Mouse (Mus musculus) kidney, adult 10 weeks (tissue): ENCODE data around the gene Lhfpl5. TPM values are rescaled to one million over a fixed set of nuclear protein-coding genes. Genes with fewer than 3 reads are reported as not detected.

Source experiments
- polyA plus RNA-seq: library from polyadenylated mRNA; stranded (reverse); fragments of 350-450 nt; fragmentation: Illumina TruSeq; extraction: RNeasy Lipid Tissue Mini Kit (QIAGEN cat#74804); gene quantifications from one replicate; pipeline ENCODE4 v1.2.3, GENCODE M21; 2014; ENCODE audit warnings: low read depth, low replicate concordance

The Lhfpl5 gene
- polyA plus RNA-seq: not detected

DNA sequence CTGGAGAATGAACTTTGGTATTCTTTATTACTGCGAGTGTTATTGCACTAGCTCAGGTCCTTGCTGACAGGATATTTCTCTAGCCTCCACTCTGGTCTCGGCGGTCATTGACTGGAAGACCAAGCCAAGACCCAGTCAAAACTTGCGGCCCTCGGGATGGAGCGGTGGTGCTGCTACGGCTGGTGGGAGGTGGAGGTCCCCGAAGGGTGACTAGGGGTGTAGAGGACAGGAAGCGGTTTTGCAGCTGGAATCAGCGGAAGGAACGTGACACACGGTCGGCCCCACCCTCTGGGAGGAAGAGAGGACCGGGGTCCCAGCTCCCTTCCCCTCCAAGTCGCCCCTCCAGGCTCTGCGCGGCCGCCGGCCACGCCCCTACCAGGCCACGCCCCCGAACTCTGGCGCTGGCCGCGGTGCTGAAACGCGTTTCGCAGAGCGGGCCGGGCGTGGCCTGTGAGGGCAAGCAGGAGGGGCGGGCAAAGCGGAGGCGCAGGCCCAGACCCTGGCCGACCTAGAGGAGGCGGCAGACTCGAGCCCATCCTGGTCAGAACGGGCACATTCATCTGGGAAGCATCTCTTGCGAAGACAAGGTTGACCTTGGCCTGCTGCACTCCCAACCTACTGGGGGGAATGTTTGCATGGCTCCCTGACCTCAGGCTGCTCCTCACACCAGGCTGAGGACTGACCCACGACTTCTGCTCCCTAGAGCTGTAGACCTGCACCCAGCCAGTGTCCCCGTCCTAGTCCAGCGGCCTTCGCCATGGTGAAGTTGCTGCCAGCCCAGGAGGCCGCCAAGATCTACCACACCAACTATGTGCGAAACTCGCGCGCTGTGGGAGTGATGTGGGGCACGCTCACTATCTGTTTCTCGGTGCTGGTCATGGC is at the start of gene Lhfpl5:
TSS of gene Lhfpl5 (plus strand) at position 398 of the 882 bp plus-strand sequence.

DNA sequence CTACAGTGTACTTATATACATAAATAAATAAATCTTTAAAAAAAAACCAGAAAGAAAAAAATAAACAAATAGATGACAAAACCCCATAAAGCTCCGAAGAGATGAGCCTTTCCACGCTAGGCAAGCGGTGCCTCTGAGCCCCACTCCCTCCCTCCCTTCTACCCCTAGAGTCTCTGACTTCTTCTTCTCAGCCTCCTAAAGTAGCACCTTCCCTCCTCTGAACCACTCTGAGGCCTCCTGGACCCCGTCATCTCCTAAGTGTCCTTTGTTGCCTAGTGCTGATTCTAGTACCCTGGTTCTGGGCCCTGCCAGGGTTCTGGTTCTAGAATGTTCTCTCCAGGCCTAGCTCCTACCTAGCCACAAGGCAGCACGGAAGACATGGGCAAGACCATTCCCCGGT is 44.9 kb upstream of the Lhfpl5 start, which contains the start of gene Armc12:
TSS of gene Armc12 (plus strand) at position 301 of the 400 bp plus-strand sequence.

DNA sequence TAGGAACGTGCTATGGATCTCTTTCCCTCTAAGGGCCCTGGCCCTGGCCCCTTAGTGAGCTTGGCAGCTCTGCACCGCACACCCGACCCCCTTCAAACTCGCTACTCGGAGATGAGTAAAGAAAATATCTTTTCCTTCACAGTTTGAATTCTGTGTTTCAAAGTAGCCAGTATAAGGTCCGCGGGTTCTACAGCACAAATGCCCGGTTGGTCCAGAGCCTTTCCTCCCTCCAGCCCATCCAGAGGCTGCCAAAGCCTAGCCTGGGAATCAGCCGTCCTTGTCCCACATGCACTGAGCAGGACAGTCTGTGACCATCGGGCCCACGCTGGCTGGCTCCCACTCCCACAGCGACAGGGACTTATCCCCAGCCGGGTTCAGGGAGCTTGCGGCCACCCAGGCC is 26.3 kb upstream of the Lhfpl5 start, which contains the start of gene Clpsl2:
TSS of gene Clpsl2 (plus strand) at position 301 of the 400 bp plus-strand sequence.

DNA sequence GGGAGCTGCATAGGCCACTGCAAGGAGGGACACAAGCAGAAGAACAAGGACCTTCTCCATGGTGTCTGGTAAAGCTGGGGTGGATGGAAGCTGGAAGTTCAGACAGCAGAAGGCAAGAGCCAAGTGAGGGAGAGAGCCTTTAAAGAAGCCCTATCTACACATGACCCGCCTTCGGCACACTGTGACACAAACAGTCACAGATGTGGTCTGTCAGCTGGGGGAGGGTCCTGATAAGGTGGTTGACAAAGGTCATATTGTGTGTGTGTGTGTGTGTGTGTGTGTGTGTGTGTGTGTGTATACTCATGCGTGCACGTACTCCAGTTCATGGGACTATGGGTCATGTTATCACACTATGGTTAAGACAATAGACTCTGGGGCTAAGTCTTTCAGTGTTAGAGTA is 14.8 kb upstream of the Lhfpl5 start, which contains the start of gene Clps:
TSS of gene Clps (minus strand) at position 169 of the 400 bp plus-strand sequence.

DNA sequence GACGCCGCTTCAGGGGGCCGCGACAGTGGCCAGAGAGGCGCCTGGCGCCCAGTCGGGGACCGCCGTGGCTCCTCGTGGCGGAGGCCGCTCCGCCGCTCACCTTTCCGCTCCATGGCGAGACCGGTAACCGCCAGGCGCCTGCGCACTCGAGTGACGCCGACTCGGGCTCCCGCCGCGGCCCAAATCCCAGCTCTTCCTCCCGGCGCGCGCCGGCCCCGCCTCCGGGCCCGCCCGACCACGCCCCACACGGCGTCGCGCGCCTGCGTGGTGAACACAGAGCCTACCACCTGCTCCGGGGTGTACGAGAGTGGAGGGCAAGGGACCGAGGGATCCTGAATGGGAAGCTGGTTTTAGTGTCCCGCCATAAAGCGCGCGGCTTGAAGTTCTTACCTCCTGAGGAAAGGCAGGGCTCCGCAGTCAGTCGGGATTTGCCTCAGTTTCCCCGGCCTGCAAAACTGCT is 46.9 kb downstream of the Lhfpl5 start, which contains the start of gene Srpk1:
TSS of gene Srpk1 (minus strand) at position 410 of the 460 bp plus-strand sequence.

Other genes starting within 250 kb of the Lhfpl5 start
- 117 TPM for gene Rpl10a, start 247.2 kb upstream of the Lhfpl5 start, polyA plus RNA-seq
- 0.49 TPM for gene Tead3, start 224.8 kb upstream of the Lhfpl5 start, polyA plus RNA-seq
- not detected for gene Tulp1, start 210.4 kb upstream of the Lhfpl5 start, polyA plus RNA-seq
- 45.0 TPM for gene Fkbp5, start 58.1 kb upstream of the Lhfpl5 start, polyA plus RNA-seq
- gene Armc12, start 44.8 kb upstream of the Lhfpl5 start, polyA plus RNA-seq: 0.44 TPM
- gene Clpsl2, start 26.2 kb upstream of the Lhfpl5 start, polyA plus RNA-seq: not detected
- gene Clps, start 14.9 kb upstream of the Lhfpl5 start, polyA plus RNA-seq: not detected
- gene Srpk1, start 47.1 kb downstream of the Lhfpl5 start, polyA plus RNA-seq: 113 TPM
- gene Slc26a8, start 114.6 kb downstream of the Lhfpl5 start, polyA plus RNA-seq: not detected
- 61.5 TPM for gene Mapk14, start 115.7 kb downstream of the Lhfpl5 start, polyA plus RNA-seq
- gene AC170998.1, start 150.4 kb downstream of the Lhfpl5 start, polyA plus RNA-seq: 1.2 TPM
- gene Mapk13, start 193.7 kb downstream of the Lhfpl5 start, polyA plus RNA-seq: 0.49 TPM
- 10.8 TPM for gene Brpf3, start 225.4 kb downstream of the Lhfpl5 start, polyA plus RNA-seq